Mouse (Mus musculus) layer of hippocampus, postnatal 25 days (tissue): Measurements from ENCODE around the gene 5330417H12Rik. TPM values are rescaled to one million over a fixed set of nuclear protein-coding genes. Genes with fewer than 3 reads are reported as not detected.

Source experiments
- DNase-seq, 2 experiments: peaks; one replicate each; pipeline ENCODE4 v3.0.0; 2022; ENCODE audit warnings: mixed read lengths in 2 of 2, low spot score in 1 of 2; ENCODE audit errors: extremely low spot score in 1 of 2
- total RNA-seq, 2 experiments: library from RNA; stranded (reverse); gene quantifications; 2 replicates each; pipeline ENCODE4 v1.2.3; 2021

5330417H12Rik gene
- total RNA-seq, 2 experiments from 2014 or later: not detected

DNA sequence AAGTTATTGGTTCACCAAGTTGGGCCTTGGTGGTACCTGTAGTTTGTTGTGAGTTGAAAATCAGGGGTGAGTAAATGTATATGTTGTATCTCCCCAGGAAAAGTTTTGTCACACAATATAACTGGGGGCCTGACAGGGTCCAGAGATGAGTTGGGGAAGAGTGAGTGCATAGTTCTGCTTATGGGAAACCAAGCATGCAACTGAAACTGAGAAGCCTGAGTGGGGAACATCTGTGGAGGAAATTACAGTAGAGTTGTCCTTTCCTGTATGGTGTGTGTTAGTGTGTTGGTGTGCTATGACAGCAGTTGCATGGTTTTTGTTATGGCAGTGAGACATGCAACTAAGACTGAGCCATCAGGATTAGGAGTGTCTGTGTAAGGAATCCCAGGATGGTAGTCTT, 3.4 kb upstream of the 5330417H12Rik start:
- no peak for DNase-seq

DNA sequence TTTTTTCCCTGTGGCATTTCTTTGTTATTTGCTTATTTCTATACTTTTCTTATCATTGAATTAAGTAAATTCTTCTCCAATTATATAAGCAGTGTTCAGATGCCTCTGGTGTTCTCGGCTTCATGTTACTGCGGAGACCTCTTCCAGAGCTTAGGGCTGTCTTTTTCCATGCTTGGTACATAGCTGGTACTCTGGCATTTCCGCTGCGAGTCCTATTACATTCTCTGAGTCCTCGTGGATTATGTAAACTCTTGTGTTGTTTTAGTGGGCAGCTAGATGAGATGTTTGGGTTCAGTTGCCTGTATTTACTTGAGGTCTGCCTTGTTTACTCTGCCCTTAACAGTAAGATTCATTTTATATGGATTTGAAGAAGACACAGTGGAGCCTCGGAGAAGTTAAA, 820 bp upstream of the 5330417H12Rik start:
- no peak for DNase-seq

DNA sequence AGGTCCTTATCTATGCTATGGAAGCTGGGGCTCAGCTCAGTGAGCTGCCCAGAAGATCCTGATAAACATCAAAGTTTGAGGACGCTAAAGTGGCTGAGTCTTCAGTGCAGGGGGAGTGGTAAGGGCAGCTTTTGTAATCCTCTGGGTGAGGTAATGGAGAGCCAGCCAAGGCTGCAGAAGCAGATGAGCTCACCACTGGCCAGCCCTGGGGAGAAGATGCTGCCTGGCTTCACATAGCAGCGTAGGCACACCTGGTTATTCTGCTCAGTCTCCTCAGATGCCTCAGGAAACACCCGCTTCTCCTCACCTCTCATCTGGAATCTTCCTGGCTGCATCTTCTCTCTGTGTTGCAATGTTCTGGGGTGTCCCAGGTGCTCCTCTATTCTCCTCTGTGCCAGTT, 529 bp downstream of the 5330417H12Rik start:
- DNase-seq: no peak

DNA sequence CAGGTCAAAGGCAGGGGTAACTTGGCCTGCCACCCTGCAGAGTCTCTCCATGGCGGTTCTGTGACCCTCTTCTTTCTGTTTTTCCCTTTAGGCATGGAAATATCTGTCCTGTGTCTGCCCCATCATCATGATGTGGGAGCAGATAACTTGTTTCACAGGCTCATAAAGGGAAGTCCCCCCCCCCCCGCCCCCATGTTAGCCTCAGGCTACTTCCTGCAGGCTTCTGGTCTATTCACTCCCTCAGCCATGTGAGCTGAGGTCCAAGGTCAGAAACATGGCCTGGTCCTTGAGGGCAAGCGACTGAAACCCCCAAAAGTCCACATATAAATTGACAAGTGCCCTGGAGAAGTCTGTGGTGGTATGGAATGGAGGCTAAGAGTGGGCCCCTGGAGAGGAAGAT, 4.8 kb downstream of the 5330417H12Rik start:
- DNase-seq: no peak

DNA sequence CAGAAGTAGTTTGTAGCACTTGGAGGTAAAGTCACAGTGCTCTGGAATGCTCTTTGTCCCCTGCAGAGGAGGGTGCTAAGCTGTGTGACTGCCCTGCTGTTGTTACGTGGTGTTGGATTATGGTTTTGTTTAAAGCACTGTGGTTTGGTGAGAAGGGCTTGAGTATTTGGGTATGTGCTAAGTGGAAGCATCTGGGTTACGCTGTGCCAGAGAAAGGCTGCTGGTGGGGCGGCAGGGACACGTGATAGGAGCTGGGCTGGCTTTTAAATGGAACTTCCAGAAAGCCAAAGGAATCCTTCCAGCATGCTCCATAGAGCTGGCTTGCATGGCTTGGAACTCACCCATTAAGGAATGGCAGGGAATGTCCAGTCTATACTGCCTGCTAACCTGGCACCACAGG, 5.7 kb downstream of the 5330417H12Rik start:
- no peak for DNase-seq

DNA sequence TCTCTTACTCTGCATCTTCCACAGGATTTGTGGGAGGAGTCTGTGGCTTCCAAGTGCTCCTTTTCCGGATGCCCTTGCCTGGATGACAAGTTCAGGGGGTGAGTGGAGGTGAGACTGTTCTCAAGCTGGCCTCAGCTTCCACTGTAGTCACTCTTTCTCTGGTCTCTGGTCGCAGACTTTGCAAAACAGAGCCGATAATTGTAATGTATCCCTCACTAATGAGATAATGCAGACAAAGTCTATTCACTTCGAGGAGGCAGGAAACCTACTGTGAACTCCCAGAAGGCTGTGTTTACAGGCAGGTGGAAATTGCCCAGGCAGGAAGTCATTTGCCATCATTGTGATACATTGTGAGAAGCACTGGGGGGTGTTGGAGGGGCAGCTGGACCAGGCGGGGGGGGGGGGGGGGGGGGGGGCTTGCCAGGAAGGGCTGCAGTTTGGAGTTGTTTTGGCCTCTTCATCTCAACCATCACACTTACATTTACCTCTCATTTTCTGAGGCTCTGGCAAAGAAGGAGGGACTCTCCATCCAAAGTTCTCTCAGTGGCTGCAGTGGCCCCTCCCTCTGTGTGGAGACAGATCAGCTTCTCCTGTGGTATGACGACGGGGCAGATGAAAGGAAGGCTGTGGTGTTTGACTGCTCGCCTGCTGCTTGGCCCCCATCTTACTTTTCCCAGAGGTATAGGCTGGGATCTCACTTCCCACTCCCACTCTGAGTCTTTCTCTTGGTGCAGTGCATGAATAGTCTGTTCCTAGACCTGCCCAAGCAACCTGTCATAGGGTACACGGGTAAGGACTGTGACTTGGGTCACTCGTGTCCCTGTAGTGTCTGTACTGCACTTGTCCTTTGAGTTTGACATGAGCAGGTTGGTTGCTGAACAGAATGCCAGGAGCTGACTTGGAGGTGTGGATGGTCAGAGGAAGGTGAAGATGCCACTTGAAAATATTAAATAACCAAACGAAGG, 6.7 kb downstream of the 5330417H12Rik start:
- no peak for DNase-seq

DNA sequence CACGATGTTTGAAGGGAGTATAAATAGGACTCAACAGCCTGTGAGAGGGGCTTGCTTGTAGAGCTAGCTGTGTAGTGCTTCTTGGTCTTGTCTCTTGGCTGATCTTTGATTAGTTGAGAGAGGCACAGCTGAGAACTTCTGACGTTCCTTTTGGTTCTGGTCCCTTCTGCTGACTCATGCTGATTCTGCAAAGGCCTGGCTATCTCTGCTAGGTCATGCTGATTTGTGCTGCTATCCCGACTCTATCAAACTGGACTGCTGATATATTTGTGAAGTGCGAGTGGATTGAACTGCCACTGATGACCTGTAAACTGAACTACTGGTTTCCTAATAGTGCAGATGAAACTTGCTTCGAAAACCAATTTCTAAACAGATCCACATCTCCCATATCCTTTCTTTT, 14.1 kb downstream of the 5330417H12Rik start:
- DNase-seq: no peak

DNA sequence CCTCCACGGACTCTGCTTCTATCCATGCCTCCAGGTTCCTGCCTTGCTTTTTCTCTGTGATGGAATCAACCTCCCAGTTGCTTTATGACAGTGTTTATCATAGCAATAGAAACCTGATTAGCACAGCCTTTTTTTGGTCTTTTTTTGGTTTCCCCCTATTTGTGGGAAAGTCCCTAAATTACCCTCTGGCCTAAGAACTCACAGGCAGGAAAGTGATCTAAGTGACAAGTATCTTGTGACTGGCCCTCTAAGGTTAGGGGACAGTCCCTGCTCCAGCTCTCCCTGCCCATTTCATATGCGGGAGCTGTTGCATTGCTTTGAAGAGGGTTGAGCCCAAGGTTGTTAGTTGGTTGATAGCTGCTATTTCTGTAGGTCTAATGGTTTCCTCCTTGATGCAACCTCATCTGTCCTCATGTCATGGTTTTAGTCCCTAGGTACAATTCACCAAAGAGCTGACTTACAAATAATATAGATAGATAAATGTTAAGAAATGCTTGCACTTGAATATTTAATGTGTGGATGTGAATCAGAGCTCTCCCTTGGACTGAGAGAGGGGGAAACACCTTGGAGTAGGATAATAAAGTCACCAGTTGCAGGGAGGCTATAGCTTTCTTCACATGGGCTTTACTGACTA, 15.2 kb downstream of the 5330417H12Rik start:
- DNase-seq: no peak

DNA sequence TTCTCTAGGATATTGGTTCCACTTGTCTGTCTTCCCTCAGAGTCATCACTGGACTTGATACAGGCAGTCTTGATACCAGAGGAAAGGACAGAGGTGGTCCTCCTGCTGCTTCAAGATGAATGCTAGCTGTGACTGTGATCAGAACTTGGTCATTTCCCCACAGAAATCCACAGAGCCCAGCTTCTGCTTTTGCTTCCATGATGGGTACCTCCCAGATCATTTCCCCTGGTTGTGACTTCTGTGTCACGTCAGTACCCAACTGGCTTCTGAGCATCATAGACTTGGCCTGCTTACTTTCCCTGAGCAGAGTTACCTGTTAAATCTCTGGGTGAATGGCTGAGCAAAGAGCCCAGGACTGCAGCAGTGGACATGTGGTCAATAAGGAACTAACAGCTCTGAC, 17.2 kb downstream of the 5330417H12Rik start:
- no peak for DNase-seq

DNA sequence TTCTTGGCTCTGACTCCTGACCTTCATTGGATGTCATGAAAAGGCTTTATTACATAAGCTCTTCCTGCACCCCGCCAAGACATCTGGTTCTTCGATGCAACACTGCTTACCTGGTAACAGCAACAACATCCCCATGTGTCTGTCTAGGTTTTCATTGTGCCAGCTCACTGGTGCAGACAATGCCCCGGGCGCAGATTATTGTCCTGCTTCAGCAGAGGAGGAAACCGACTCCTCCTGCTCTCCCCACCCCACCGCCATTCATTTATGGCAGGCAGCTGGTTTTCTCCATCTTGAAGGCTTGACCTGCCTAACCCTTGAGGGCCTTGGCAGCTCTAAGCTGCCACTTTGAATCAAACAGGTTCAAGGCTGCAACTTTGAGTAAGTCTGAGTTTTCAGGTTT, 22.0 kb downstream of the 5330417H12Rik start:
- no peak for DNase-seq

DNA sequence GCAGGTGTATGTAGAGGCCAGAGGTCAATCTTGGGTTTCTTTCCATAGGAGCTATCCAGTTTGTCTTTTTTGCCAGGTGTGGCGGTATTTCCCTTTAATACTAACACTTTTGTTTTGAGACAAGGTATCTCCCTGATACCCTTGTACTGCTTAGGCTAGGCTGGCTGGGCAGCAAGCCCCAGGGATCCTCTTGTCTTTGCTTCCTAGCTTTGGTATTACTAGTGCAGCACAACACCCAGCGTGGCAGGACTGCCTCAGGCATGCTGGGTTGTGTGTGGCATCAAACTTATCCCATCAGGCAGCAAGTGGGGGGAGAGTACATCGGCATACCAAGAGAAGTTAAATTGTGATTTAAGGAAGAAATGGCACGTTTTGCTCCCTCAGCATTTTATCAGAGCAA, 22.5 kb downstream of the 5330417H12Rik start:
- DNase-seq: no peak

DNA sequence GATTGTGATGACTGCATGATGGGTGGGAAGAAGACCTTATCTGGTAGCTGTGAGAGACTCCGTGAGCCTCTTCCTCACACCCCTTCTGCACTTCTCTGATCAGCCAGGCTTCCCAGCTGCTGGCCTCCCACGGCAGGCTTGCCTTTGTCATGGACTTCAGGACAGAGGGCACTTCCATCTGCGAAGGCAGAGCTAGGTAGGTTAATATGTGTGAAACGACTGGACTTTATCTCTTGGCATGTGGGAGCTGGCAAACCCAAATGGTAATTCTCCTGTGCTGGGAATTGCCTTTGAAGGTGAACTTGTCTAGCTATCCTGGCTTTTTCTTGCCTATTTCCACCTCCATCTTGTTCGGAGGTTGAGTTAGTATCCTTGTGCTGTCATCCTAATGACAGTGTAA, 24.3 kb downstream of the 5330417H12Rik start:
- DNase-seq: no peak

DNA sequence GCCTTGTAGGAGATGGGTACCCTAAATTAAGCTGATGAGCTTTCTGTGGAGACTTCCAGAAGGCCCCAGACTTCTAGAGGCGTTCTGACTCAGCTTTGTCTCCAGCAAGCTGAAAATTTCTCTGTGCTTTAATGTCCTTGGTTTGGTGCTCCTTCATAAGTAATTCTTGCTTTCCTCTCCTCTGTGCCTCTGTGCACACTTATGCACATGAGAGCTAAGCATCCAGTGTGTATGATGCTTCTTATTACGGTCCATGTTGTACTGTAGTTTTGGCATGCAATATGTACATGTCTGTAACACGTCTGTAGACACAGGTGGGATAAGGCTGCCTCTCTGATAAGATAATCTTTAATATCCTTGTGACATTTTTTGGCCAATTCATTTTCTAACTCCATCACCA, 27.0 kb downstream of the 5330417H12Rik start:
- no peak for DNase-seq

DNA sequence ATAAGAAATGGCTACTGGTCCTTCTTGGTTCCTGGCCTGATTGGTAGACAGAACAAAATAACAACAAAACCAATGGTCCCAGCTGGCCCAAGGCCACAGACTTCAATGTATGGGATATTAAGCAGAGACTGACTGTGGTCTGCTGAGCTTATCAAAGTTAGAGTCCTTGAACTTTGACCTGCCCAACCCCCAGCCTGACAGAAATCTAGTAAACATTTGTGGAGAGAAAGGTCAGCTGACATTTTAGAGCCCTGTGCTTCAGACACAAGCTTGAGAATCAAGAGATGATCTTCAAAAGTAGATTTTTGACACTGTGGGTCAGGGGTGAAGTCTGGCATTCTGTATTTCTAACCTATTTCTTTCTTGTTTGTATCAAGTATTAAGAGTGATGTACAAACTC, 28.2 kb downstream of the 5330417H12Rik start:
- no peak for DNase-seq

DNA sequence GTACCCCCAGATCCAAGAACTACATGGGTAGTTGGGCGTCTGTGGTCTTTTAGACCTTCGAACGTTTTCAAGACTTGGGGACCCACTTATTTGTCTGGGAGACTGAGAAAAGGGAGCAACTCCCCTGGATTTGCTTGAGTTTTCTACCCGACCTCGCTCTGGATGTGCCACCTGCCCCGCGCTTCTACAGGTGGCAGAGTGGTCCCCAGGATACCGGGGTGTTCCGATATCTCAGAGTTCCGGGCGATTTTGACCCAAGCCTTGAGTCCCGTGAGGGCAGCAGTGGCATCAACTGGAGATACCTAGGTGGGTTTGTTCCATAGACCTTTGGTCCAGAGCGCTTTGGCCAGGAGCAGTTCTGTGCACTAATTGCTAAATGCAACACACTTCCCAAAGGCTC, 29.5 kb downstream of the 5330417H12Rik start:
- no peak for DNase-seq

DNA sequence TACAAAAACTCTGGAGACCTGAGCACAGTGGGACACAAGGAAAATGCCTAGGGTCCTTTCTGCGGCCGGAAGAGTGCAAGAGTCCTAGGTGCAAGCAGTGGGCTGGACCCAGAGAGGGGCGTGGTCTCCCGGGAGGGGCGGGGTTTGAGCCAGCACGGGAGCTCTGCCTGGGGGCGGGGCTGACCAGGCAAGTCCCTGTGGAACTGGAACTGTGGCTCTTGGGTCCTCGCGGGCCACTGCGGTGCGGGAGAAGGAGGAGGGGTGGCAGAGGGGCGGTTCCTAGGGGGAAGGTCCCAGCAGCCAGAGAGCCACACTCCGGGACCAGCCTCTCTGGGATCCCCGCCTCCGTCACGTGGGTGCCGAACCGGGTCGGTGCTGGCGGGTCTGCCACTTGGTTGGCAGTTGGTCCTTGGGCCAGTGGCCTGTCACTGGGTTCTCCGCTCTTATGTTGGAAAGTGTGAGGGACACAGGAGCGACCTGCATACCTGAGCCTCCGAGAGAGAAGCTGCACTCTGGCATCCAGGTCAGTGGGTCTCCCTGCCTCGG, 30.0 kb downstream of the 5330417H12Rik start, which contains the start of gene Ppfibp2:
TSS of gene Ppfibp2 (plus strand) at position 351 of the 546 bp plus-strand sequence.
- peak; percentile 64 to 68 for DNase-seq

DNA sequence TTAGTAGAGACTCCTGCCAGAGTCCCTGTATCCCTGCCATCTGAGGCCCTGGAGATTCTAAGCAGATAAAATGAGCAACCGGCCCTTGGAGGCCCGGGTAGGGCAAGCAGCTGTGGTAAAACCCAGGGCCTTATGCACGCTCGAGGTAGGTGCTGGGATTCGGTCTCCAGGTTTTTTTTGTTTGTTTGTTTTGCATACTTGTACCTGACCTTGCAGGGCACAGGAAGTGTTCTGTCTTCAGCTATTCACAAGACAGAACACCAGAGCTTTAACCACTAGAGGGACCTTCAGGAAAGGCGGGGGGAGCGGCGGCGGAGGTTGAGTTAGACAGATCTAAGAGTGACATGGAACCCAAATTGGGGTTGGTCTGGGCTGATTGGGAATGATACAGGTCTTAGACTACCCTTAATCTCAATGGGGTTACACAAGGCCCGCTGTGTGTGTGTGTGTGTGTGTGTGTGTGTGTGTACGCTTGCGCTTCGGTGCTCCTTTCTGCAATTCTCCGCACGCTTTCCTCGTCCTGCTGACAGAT, 30.6 kb downstream of the 5330417H12Rik start:
- DNase-seq: peak; percentile 33 to 41

DNA sequence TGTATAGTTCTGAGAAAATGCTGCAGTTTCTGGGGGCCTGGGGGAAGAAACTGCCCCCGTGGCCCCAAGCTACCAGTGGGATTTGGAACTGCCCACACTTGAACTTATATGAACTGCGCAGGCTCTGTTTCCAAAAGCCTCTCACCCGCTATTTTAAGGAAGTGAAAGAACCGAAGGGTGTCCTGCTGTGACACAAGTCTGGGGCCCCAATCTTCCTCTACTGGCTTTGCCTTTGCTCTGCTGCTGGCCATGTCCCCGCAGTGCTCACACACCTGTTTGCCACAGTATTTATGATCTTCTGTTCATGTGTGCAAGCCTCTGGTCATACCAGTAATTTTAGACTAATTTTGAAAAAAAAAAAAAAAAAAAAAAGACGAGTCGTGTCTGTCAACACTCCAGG, 31.1 kb downstream of the 5330417H12Rik start:
- DNase-seq: no peak

DNA sequence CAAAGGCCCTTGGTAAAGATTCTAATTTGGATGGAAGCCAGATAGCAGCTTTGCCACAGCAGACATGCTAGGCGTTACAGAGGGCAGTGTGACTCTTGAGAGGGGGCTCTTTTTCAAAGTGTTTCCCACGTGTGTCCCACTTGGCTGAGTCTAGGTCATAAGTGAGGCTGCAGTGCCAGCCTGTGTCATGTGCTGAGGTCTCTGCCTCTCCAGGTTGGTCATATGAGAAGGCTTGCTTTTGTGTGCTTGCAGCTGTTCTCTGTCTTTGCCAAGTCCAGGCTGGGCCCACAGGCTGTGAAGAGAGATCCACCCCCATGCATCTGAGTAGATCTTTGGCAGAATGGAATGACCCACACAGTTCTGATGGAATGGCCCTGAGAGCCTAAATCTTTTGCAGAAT, 32.3 kb downstream of the 5330417H12Rik start:
- DNase-seq: no peak

DNA sequence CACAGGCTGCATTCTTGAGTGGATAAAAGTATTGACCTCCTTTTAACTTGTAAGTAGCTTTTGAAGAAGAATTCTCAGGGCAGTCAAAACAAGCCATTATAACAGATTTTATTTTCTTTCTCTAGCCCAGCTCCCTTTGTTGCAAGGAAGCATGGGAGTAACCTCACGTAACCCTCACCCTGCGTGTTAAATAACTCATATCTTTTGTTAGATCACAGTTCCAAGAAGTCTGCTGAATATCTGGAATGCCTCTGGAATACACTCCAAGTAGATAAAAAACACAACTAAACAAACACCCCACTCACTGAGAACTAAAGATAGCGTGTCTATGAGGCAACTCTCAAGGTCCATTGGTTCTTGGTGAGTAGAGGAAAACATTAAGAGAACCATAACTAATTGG, 50.7 kb downstream of the 5330417H12Rik start:
- DNase-seq: no peak
